Mouse (Mus musculus) MEL (cell line): ENCODE results near the gene Rps11. TPM values are rescaled to one million over a fixed set of nuclear protein-coding genes. Genes with fewer than 3 reads are reported as not detected.
A peak's percentile ranks its signal among the peaks of the same experiment; 100 is the strongest.

Experiments used
- DNase-seq: peaks from one replicate; pipeline ENCODE4 v3.0.0; 2011; ENCODE audit warnings: low read depth, low spot score
- H3K27ac ChIP-seq: 2 replicates; pipeline ENCODE4 v1.5.1; 2012; ENCODE audit warnings: low read depth, mild to moderate bottlenecking, control low read depth, low read length, moderate library complexity; ENCODE audit not compliant: control insufficient read depth
- H3K27me3 ChIP-seq, 2 experiments: fragments of 150-350 bp in 1 of 2; sonication (generic) in 1 of 2; 2 replicates each; pipeline ENCODE4 v1.6.1; 2012; ENCODE audit warnings: low read length in 2 of 2, mild to moderate bottlenecking in 2 of 2, improper control_type of control experiment in 1 of 2, moderate library complexity in 1 of 2; ENCODE audit not compliant: insufficient read depth in 2 of 2, control insufficient read depth in 1 of 2
- H3K36me3 ChIP-seq, 2 experiments: 2 replicates each; pipeline ENCODE4 v1.6.1; 2012 to 2014; ENCODE audit warnings: low read length in 2 of 2, improper control_type of control experiment in 1 of 2, inconsistent platforms in 1 of 2, mild to moderate bottlenecking in 1 of 2; ENCODE audit not compliant: insufficient read depth in 2 of 2, control insufficient read depth in 1 of 2
- H3K4me1 ChIP-seq, 2 experiments: fragments of 150-350 bp in 1 of 2; sonication (generic) in 1 of 2; 2 replicates each; pipeline ENCODE4 v1.6.1; 2012; ENCODE audit warnings: low read length in 2 of 2, improper control_type of control experiment in 1 of 2, mild to moderate bottlenecking in 1 of 2; ENCODE audit not compliant: insufficient read depth in 2 of 2, control insufficient read depth in 1 of 2
- H3K4me3 ChIP-seq, 2 experiments: fragments of 150-350 bp in 1 of 2; sonication (generic) in 1 of 2; 2 replicates each; pipeline ENCODE4 v1.5.1; 2012; ENCODE audit warnings: low read depth in 2 of 2, low read length in 2 of 2, mild to moderate bottlenecking in 2 of 2, moderate library complexity in 2 of 2, control low read depth in 1 of 2, improper control_type of control experiment in 1 of 2; ENCODE audit not compliant: control insufficient read depth in 1 of 2, insufficient read depth in 1 of 2
- H3K79me2 ChIP-seq: 2 replicates; pipeline ENCODE4 v1.6.1; 2012; ENCODE audit warnings: mild to moderate bottlenecking, low read length, moderate library complexity; ENCODE audit not compliant: control insufficient read depth, poor library complexity, insufficient read depth
- H3K9ac ChIP-seq: 2 replicates; pipeline ENCODE4 v1.6.1; 2012; ENCODE audit warnings: low read depth, mild to moderate bottlenecking, control low read depth, low read length, moderate library complexity; ENCODE audit not compliant: control insufficient read depth, poor library complexity, severe bottlenecking
- H3K9me3 ChIP-seq: fragments of 150-350 bp; sonication (generic); replicated peaks from 2 replicates; pipeline ENCODE4 v1.6.1; 2012; ENCODE audit warnings: mild to moderate bottlenecking, low read length, improper control_type of control experiment, moderate library complexity; ENCODE audit not compliant: insufficient read depth
- CTCF ChIP-seq, 3 experiments: IDR thresholded peaks in 2 of 3; conservative IDR thresholded peaks in 1 of 3; 2 replicates each; pipeline ENCODE4 v1.5.1; 2011 to 2012; ENCODE audit warnings: low read length in 3 of 3, low read depth in 2 of 3, mild to moderate bottlenecking in 2 of 3, improper control_type of control experiment in 1 of 3, inconsistent platforms in 1 of 3, mixed read lengths in 1 of 3, moderate library complexity in 1 of 3; ENCODE audit not compliant: control insufficient read depth in 1 of 3, insufficient read depth in 1 of 3, poor library complexity in 1 of 3, severe bottlenecking in 1 of 3
- EP300 ChIP-seq, 2 experiments: IDR thresholded peaks; 2 replicates each; pipeline ENCODE4 v1.6.1; 2011; ENCODE audit warnings: improper control_type of control experiment in 2 of 2, low read length in 2 of 2, low read depth in 1 of 2, mild to moderate bottlenecking in 1 of 2
- GABPA ChIP-seq: IDR thresholded peaks from 2 replicates; pipeline ENCODE4 v1.6.1; 2012; ENCODE audit warnings: low read depth, mild to moderate bottlenecking, inconsistent platforms, low read length, improper control_type of control experiment, moderate library complexity
- HCFC1 ChIP-seq: IDR thresholded peaks from 2 replicates; pipeline ENCODE4 v1.6.1; 2012; ENCODE audit warnings: low read depth, mild to moderate bottlenecking, inconsistent platforms, low read length, improper control_type of control experiment, moderate library complexity
- MAFK ChIP-seq: IDR thresholded peaks from 2 replicates; pipeline ENCODE4 v1.6.1; 2011; ENCODE audit warnings: low read depth, mild to moderate bottlenecking, low read length, improper control_type of control experiment, borderline replicate concordance
- MAX ChIP-seq: IDR thresholded peaks from 2 replicates; pipeline ENCODE4 v1.6.1; 2011; ENCODE audit warnings: low read length, improper control_type of control experiment
- MEF2A ChIP-seq: IDR thresholded peaks from 2 replicates; pipeline ENCODE4 v1.6.1; 2014; ENCODE audit warnings: low read depth, mild to moderate bottlenecking, inconsistent platforms, low read length, improper control_type of control experiment; ENCODE audit not compliant: poor library complexity, insufficient replicate concordance, severe bottlenecking; ENCODE audit errors: extremely low read depth
- NRF1 ChIP-seq: IDR thresholded peaks from 2 replicates; pipeline ENCODE4 v1.6.1; 2014; ENCODE audit warnings: low read depth, mild to moderate bottlenecking, inconsistent platforms, low read length, improper control_type of control experiment, moderate library complexity; ENCODE audit not compliant: poor library complexity, insufficient read depth, severe bottlenecking
- POLR2AphosphoS2 ChIP-seq: IDR thresholded peaks from 2 replicates; pipeline ENCODE4 v1.6.1; 2011; ENCODE audit warnings: low read length, improper control_type of control experiment
- POLR2AphosphoS5 ChIP-seq: IDR thresholded peaks from 2 replicates; pipeline ENCODE4 v1.6.1; 2012; ENCODE audit warnings: low read depth, borderline replicate concordance, mild to moderate bottlenecking, inconsistent platforms, low read length, moderate library complexity, mixed read lengths
- RAD21 ChIP-seq: IDR thresholded peaks from 2 replicates; pipeline ENCODE4 v1.6.1; 2011; ENCODE audit warnings: mild to moderate bottlenecking, low read depth, low read length, improper control_type of control experiment
- SMC3 ChIP-seq: IDR thresholded peaks from 2 replicates; pipeline ENCODE4 v1.6.1; 2011; ENCODE audit warnings: low read depth, low read length, improper control_type of control experiment
- TBP ChIP-seq: IDR thresholded peaks from 2 replicates; pipeline ENCODE4 v1.8.0; 2011; ENCODE audit warnings: low read depth, low read length, improper control_type of control experiment
- UBTF ChIP-seq: IDR thresholded peaks from 2 replicates; pipeline ENCODE4 v1.6.1; 2012; ENCODE audit warnings: low read depth, mild to moderate bottlenecking, inconsistent platforms, low read length, improper control_type of control experiment, moderate library complexity, borderline replicate concordance; ENCODE audit not compliant: insufficient read depth
- USF1 ChIP-seq: IDR thresholded peaks from 2 replicates; pipeline ENCODE4 v1.6.1; 2014; ENCODE audit warnings: low read depth, mild to moderate bottlenecking, inconsistent platforms, low read length, improper control_type of control experiment, moderate library complexity
- USF2 ChIP-seq, 2 experiments: IDR thresholded peaks; 2 replicates each; pipeline ENCODE4 v1.6.1; 2011 to 2012; ENCODE audit warnings: improper control_type of control experiment in 2 of 2, low read length in 2 of 2, borderline replicate concordance in 1 of 2, inconsistent platforms in 1 of 2, low read depth in 1 of 2, mild to moderate bottlenecking in 1 of 2; ENCODE audit not compliant: insufficient read depth in 1 of 2
- ZKSCAN1 ChIP-seq: IDR thresholded peaks from 2 replicates; pipeline ENCODE4 v1.6.1; 2012; ENCODE audit warnings: low read depth, mild to moderate bottlenecking, inconsistent platforms, low read length, improper control_type of control experiment, moderate library complexity
- ZMIZ1 ChIP-seq: IDR thresholded peaks from 2 replicates; pipeline ENCODE4 v1.6.1; 2012; ENCODE audit warnings: low read depth, mild to moderate bottlenecking, inconsistent platforms, low read length, improper control_type of control experiment, moderate library complexity
- ZNF384 ChIP-seq: IDR thresholded peaks from 2 replicates; pipeline ENCODE4 v1.6.1; 2012; ENCODE audit warnings: low read depth, mild to moderate bottlenecking, inconsistent platforms, low read length, improper control_type of control experiment
- polyA plus RNA-seq, 2 experiments: library from polyadenylated mRNA; stranded (reverse) in 1 of 2; unstranded in 1 of 2; fragments of >175 nt in 1 of 2; fragments of >200 nt in 1 of 2; gene quantifications; 2 replicates each; pipeline versions ENCODE4 v1.2.1 to v1.2.4; 2012; ENCODE audit warnings: low replicate concordance in 2 of 2, low read depth in 1 of 2; ENCODE audit not compliant: insufficient read length in 2 of 2, insufficient read depth in 1 of 2, missing spikeins in 1 of 2
- total RNA-seq: library from RNA; depleted of rRNA; stranded (reverse); fragments of 300-350 nt; gene quantifications from 2 replicates; pipeline ENCODE4 v1.2.3, GENCODE M21; 2012

The Rps11 gene
- total and polyA plus RNA-seq, 3 experiments, result 2,708 to 5,434 (median 3,189) TPM

DNA sequence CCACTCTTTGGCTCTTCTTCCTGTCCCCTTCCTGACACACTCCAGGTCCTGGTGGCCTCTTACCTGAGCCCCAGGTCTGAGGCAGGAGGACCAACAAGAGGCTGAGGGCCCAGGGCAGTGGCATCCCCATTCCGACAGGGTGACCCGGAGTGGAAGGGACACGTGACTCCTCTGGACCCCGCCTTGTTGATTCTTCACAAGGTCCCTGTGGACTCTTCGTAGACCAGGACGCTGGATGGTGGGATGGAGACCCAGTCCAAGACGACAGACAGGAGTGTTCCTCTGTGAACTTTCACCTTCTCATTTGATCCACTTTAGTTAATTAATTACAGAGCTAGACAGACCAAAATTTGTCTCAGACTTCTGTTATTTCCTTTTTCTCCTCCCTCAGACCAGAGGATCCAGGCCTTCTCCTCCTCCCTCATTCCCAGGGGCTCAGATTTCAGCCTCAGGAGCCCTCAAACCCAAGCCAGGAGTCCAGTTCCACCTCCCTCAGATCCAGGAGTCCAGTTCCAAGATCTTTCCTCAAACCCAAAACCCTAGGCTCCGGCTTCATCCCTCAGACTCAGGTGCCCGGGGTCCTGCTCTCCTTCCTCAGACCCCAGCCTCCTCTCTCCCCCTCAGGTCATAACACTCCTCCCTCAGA lies 21.2 kb downstream of the Rps11 start:
- no peaks in the 10 kb centered on the region for H3K9me3 ChIP-seq
- no peak overlapping the region for H3K27ac ChIP-seq
- TF ChIP-seq USF2 (IDR thresholded peaks at IDR 0.05; ENCODE audit: borderline replicate concordance in 1 of 2, insufficient read depth in 1 of 2, low read depth in 1 of 2, low read length in 2 of 2), result no peak
- TF ChIP-seq MAX, result no peak
- no peak for TF ChIP-seq MAFK
- TF ChIP-seq USF1, result 0 out of 2 replicates have a peak, but pooled peaks have one; percentile 21
- TF ChIP-seq HCFC1, result no peak
- TF ChIP-seq, all 39 proteins: peak for 1
- no peaks in the 10 kb centered on the region for H3K27me3 ChIP-seq
- H3K9ac ChIP-seq, result no peak overlapping the region
- H3K4me1 ChIP-seq, result peaks cover 2 to 11% of the 10 kb centered on the region in 2 experiments; a peak in 3 of 4 replicates
- no peak overlapping the region for H3K4me3 ChIP-seq
- no peaks in the 10 kb centered on the region for H3K36me3 ChIP-seq
- no peaks in the 10 kb centered on the region for H3K79me2 ChIP-seq
- no peak for DNase-seq

DNA sequence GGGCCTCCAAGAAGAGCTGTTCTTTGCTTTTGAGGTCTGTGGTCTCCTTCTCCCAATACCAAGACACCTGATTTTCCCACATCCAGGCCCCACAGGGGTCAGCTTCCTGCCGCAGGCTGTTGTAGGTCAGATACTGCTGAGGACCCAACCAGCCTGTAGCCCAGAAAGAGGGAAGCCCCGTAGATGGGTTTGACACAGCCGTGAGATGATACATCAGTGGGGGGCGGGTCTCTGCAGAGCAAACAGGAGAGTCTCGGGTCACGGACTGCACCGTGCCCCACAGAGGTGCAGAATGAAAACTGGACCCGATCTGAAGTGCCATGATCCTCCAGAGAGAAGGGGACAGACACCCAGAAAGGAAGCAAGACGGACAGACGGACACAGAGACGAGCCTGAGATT lies 21.8 kb downstream of the Rps11 start:
- H3K79me2 ChIP-seq, result no peaks in the 10 kb centered on the region
- H3K27ac ChIP-seq, result no peak overlapping the region
- no peak for TF ChIP-seq CTCF (IDR thresholded peaks at IDR 0.05 in 2 of 3, conservative IDR thresholded peaks at IDR 0.05 in 1 of 3; ENCODE audit: control insufficient read depth in 1 of 3, insufficient read depth in 1 of 3, low read depth in 2 of 3, low read length in 3 of 3, poor library complexity in 1 of 3, severe bottlenecking in 1 of 3)
- TF ChIP-seq ZMIZ1, result no peak
- TF ChIP-seq RAD21, result no peak
- no peak for TF ChIP-seq UBTF
- TF ChIP-seq ZKSCAN1, result no peak
- TF ChIP-seq NRF1, result no peak
- TF ChIP-seq POLR2AphosphoS2, result no peak
- no peak for TF ChIP-seq SMC3
- no peak for TF ChIP-seq MEF2A
- no peak for TF ChIP-seq GABPA
- no peak for TF ChIP-seq TBP
- no peak for TF ChIP-seq POLR2AphosphoS5
- no peak for TF ChIP-seq USF2 (IDR thresholded peaks at IDR 0.05; ENCODE audit: borderline replicate concordance in 1 of 2, insufficient read depth in 1 of 2, low read depth in 1 of 2, low read length in 2 of 2)
- TF ChIP-seq USF1, result no peak
- no peak for TF ChIP-seq EP300 (IDR thresholded peaks at IDR 0.05; ENCODE audit: low read depth in 1 of 2, low read length in 2 of 2)
- no peak for TF ChIP-seq ZNF384
- TF ChIP-seq, all 39 proteins: peak for 0
- Histone ChIP-seq H3K9ac (no peak overlapping the region), H3K4me3 (no peak overlapping the region), H3K27me3 (no peaks in the 10 kb centered on the region), H3K9me3 (no peaks in the 10 kb centered on the region), H3K36me3 (no peaks in the 10 kb centered on the region), H3K4me1 (peaks cover 3 to 11% of the 10 kb centered on the region in 2 experiments; a peak in 3 of 4 replicates)
- DNase-seq, result no peak
